Mouse (Mus musculus): ENCODE results near the gene Cdc5l. TPM values are rescaled to one million over a fixed set of nuclear protein-coding genes. Genes with fewer than 3 reads are reported as not detected.
"Not testable (repeated sequence)": the region's sequence is repeated elsewhere in the genome, so short reads cannot be mapped to it uniquely, and the experiment has no call there.

Gene Cdc5l
- polyA plus RNA-seq, 3 experiments from 2014 or later = 64.4 to 73.0 (median 70.3) TPM

- no peak for ATAC-seq
Observed at GRCm38 (mm10) chr17:45434262-45434590, 689 bp upstream of the Cdc5l start.

DNA sequence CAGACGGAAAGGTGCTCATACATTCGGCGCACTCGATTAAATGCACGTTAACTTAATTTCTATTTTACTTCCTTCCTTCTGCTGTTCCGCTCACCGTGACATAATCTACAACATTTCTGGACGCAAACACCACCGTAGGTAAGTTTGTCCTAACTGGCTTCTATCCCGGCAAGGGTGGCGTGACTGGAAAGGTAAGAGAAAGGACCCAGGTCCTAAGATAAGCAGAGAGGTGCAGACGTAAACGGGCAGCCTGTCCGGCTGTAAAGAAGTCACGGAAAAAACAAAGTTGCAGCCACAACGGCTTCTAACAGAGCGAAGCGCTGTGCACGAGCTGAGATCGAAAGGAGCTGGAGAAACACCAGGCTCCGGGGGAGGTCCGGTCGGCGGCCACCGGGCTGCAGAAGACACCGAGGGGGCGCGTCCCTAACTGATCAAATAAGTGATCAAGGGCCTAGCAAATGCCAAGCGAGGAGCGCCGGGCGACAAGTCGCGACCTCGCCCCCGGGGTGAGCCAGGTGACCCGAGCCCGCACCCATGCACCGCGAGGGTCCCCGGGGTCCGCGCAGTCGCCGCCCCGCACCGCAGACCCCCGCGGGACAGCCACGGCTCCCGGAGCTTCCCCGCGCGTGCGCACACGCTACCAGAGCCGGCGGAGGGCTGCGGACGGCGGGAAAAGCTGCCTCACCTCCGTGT lies 685 bp downstream of the Cdc5l start:
- peak; percentile 9 for ATAC-seq

GRCm38 (mm10) chr17:45432007-45432406 lies 1.5 kb downstream of the Cdc5l start:
- no peak for ATAC-seq

DNA sequence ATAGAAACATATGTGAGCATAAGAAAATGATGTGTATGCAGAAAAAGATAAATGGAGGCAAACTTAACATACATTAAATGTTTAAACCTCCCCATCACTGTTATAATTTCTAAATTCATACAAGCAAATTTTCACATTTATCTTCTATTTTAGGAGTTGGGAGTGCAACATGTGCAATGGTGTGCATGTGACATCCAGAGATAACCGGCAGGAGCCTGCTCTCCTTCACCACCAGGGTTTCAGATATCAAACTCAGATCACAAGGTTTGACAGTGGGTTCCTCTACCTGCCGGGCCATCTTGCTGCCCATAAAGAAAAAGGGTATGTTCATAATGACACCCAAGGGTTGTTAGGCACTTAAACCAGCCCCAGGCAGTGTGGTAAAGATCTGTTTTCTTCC lies 16.1 kb downstream of the Cdc5l start:
- no peak for ATAC-seq

DNA sequence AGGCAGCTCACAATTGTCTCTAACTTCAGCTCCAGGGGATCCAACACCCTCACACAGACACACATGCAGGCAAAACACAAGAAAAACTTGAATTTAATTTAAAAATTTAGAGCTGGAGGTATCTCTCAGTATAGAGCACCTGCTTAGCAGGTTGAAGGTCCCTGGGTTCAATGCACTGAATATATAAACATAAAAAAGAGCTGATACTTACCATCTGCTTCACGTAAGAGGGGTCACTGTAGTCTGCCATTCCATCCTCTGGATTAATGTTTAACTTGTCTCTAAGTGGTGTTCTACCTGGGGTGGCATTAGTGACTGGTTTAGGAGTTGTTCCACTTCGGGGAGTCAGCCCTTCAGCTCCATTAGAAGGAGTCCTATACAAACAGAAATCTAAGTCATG lies 21.9 kb downstream of the Cdc5l start:
- not testable (repeated sequence) for ATAC-seq

GRCm38 (mm10) chr17:45408719-45409118 lies 24.8 kb downstream of the Cdc5l start:
- ATAC-seq = no peak

GRCm38 (mm10) chr17:45406281-45406680 lies 27.3 kb downstream of the Cdc5l start:
- ATAC-seq = no peak

- ATAC-seq = peak; percentile 58
Observed at GRCm38 (mm10) chr17:45403207-45403606, 30.3 kb downstream of the Cdc5l start.

DNA sequence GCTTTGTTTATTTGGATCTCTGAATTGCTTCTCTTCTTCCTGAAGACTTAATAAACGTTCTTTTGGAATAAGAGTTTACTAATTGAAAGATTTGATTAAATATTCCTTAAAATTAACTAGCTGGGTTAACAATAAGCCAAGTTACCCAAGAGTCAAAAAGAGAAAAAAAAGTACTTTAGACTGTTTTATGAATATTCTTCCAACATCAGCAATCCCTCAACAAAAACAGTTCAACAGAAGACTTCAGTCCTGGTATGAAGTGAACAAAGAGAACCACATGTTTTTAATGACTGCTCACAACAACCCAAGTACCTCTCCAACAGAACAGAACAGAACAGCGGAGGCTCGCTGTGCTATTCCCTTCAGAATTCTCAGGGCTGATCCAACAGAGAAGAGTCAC lies 30.9 kb downstream of the Cdc5l start:
- ATAC-seq = no peak

GRCm38 (mm10) chr17:45402126-45402525 lies 31.4 kb downstream of the Cdc5l start:
- no peak for ATAC-seq

DNA sequence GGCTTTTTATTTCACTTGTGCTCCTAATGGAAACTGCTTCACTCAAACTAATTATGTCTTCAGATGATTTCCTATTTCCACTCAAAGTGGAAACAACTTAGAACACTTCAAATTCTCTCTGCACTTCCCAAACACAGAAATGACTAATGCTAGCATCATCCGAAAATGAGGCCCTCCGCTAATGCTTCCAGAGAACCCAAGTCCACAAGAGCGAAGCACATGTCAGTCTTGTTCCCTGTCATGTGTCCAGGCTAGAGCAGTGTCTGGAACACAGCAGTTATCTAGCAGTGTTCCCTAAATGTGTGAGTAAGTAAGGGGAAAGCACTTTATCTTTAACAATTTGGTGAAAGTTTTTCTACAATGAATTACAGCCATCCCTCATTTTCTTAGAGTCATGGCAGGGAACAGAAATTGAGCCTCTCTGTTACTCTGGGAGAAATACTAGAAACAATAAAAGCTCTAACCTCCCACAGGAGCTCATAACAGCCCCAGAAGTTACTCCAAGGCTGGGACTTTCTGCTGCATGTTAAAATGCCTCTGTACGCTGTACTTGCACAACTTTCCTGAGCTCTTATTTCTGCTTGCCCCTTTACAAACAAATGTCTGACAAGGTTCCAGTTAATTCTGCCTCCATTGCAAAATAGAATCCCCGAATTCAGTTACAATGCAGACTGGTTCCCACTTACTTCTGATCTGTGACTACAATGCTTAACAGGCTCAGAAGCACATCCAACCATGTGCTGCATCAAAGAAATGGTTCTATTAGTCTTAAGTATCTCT lies 32.2 kb downstream of the Cdc5l start:
- ATAC-seq = no peak

DNA sequence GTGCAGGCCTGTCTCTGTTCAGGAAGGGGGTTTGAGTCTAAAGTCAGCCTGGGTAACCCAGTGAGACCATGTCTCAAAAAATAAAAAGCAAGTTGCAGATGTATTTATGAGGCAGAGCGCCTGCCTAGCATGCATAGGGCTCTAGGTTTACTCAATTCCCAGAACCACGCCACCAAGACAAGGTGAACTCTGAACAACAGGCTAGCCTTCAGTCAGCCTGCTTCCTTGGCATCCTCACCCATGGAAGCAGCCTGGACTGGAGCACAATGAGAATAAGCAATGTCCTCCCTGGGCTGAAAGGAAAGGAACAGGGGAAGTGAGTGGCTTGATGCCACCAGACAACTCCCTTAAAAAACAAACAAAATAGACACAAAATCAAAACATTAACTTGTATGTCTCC lies 35.5 kb downstream of the Cdc5l start:
- ATAC-seq = no peak

DNA sequence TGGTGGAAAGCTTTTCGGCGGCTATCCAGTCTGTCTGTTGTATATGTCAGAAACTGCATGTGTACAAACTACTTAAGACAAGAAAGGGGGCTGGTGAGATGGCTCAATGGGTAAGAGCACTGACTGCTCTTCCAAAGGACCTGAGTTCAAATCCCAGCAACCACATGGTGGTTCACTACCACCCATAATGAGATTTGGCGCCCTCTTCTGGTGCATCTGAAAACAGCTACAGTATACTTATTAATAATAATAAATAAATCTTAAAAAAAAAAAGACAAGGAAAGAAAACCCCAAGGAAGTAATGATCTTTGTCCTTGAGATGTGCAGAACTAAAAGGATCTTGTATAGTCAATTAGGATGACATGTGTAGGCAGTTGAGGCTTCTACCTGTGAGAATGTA lies 36.0 kb downstream of the Cdc5l start:
- ATAC-seq = no peak

DNA sequence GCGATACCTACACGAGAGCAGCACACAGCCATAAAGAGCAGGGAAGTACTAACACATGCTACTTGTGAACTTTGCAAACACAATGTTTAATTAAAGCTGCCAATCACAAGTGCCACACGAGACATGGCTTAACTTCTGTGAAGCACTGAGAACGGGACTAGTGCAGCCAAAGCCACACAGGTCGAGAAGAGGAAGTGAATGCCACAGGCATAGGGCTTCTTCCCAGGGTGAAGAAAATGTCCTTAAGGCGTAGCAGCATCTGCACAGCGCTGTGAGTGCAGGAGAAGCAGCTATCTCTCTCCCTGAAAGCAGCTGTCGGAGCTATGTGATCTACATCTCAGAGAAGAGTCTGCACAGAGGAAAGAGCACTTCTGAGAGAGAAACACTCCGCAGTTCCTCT lies 38.9 kb downstream of the Cdc5l start:
- no peak for ATAC-seq

DNA sequence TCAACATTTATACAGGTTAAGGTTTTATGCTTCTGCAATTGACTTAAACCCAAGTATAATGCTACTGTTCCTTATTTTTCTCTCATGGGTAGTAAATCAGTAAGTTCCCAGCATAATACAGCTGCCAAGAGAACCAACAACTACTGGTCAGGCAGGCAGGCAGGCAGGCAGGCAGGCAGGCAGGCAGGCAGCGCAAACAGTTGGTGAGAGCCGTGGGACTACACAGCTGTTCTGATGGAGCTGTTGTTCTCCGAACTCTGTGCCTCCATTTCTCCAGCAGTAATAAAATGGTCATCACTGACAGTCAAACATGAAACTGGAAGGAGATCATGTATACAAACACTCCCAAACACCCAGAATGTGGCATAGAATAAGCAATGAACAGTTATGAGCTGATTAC lies 39.8 kb downstream of the Cdc5l start:
- no peak for ATAC-seq

- no peak for ATAC-seq
Observed at GRCm38 (mm10) chr17:45389896-45390295, 43.6 kb downstream of the Cdc5l start.

GRCm38 (mm10) chr17:45386986-45387385 lies 46.6 kb downstream of the Cdc5l start:
- no peak for ATAC-seq

DNA sequence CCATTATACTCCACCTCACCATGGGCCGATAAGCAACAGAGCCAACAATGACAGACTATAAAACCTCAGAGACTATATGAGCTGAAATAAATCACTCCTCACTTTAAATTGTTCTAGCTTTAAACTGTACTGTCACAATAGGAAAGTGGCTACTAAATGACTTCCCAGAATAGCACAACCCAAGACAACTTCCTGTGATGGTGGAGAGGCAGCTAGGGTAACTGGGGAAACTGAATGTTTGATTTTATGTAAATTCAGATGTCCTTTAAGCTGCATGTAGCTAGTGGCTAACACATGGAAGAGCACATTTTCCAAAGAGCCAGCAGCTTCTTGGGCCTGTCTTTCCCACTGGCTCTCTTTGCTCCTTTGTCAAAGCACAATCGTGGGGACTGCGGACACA lies 50.2 kb downstream of the Cdc5l start:
- no peak for ATAC-seq

GRCm38 (mm10) chr17:45379271-45379784 lies 54.2 kb downstream of the Cdc5l start:
- ATAC-seq = no peak

- ATAC-seq = no peak
Observed at GRCm38 (mm10) chr17:45377323-45377722, 56.2 kb downstream of the Cdc5l start.

- ATAC-seq = no peak
Observed at GRCm38 (mm10) chr17:45373987-45374608, 59.4 kb downstream of the Cdc5l start.

DNA sequence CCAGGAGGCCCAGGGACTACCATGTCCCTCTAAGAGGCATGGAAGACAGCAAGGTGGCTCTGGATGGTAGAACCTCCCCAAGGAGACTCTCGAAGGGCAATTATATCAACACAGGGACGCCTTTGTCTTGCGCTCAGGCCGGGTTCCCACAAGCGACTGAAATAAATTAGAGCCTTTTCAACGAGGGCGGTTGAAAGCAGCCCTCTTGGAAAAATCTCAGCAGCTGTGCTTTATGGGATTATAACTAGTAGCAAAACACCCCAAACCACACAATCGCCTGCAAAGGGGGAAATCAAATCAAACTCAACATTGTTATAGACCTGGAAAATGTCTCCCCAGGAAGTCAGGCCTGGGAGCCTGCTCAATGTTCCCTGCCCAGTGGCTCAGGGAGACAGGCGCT lies 62.5 kb downstream of the Cdc5l start:
- no peak for ATAC-seq

DNA sequence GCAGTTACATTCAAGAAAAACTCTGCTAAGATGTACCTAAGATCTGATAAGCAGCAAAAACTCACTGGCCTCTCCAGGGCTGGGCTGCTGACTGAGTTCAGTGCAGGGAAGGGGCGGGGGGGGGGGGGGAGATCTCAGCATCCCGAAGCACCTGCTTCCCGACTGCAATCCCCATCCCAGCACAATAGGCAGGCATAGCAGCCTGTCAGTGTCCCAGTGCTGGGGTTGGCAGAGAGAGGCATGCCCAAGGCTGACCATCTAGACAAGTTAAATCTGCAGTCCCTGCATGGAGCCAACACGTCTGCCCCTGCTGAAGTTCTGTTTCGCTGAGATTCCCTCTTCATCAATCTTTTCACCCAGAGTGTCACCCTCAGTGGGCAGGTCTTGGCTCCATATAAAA lies 63.0 kb downstream of the Cdc5l start:
- ATAC-seq = no peak

DNA sequence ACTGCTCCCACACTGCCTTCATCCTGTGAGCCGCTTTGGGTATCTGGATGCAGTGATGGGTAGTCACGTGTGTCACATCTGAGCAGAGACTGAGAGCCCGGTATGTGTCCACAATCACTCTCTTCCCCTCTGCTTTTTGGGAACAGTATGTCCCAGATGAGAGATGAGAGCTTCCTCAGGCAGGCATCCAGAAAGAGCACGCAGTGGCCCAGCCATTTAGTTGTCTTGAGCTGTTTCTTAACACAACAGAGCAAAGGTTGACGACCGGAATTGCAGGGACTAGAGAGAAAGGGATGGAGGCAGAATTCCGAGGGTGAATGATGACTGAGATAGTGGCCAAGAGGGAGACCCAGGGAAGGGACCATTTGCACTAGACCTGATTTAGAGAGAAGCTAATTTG lies 68.7 kb downstream of the Cdc5l start:
- no peak for ATAC-seq

Measured in inflammation-experienced regulatory T-cells, adult 6 months (primary cell).